Mouse (Mus musculus) liver, embryonic 14.5 days (tissue): ENCODE results near the gene Mlx. TPM values are rescaled to one million over a fixed set of nuclear protein-coding genes. Genes with fewer than 3 reads are reported as not detected.

Experiments
- ATAC-seq: fragments of 200-750 bp; cut with Nextera tagmentation; 2 replicates; pipeline ENCODE4 v1.8.0; 2017; ENCODE audit warnings: moderate number of reproducible peaks, mild to moderate bottlenecking, moderate library complexity; ENCODE audit not compliant: insufficient read depth
- DNase-seq, 3 experiments: peaks; one replicate each; pipeline ENCODE4 v3.0.0-alpha.2; 2012 to 2013; ENCODE audit warnings: low read depth in 3 of 3, low spot score in 3 of 3
- H3K27ac ChIP-seq: fragments of 300-500 bp; sonication (generic); 2 replicates; pipeline ENCODE4 v1.5.1; 2014; ENCODE audit warnings: moderate library complexity, mild to moderate bottlenecking, control low read depth, inconsistent platforms
- H3K27me3 ChIP-seq: fragments of 300-500 bp; sonication (generic); 2 replicates; pipeline ENCODE4 v1.6.1; 2014; ENCODE audit warnings: mild to moderate bottlenecking, low read length, moderate library complexity; ENCODE audit not compliant: control insufficient read depth, insufficient read depth
- H3K36me3 ChIP-seq: fragments of 300-500 bp; sonication (generic); replicated peaks from 2 replicates; pipeline ENCODE4 v1.6.1; 2014; ENCODE audit warnings: low read depth; ENCODE audit not compliant: control insufficient read depth, insufficient read depth
- H3K4me1 ChIP-seq, 2 experiments: fragments of 200-500 bp in 1 of 2; fragments of 300-500 bp in 1 of 2; sonication (generic) in 1 of 2; replicated peaks; 2 replicates each; pipeline ENCODE4 v1.6.1; 2012 to 2014; ENCODE audit warnings: antibody characterized with exemption in 1 of 2, inconsistent platforms in 1 of 2, low read length in 1 of 2; ENCODE audit not compliant: control insufficient read depth in 2 of 2, insufficient read depth in 2 of 2
- H3K4me2 ChIP-seq: fragments of 300-500 bp; sonication (generic); 2 replicates; pipeline ENCODE4 v1.6.1; 2014; ENCODE audit warnings: low read depth, mild to moderate bottlenecking, control low read depth, moderate library complexity
- H3K4me3 ChIP-seq, 2 experiments: fragments of 200-500 bp in 1 of 2; fragments of 300-500 bp in 1 of 2; sonication (generic) in 1 of 2; 2 replicates each; pipeline ENCODE4 v1.5.1; 2012 to 2014; ENCODE audit warnings: low read depth in 2 of 2, low read length in 2 of 2, mild to moderate bottlenecking in 2 of 2, control low read depth in 1 of 2, inconsistent platforms in 1 of 2, moderate library complexity in 1 of 2; ENCODE audit not compliant: insufficient read depth in 1 of 2
- H3K9ac ChIP-seq: fragments of 300-500 bp; sonication (generic); replicated peaks from 2 replicates; pipeline ENCODE4 v1.6.1; 2014; ENCODE audit warnings: mild to moderate bottlenecking, control low read depth, moderate library complexity
- H3K9me3 ChIP-seq: fragments of 300-500 bp; sonication (generic); 2 replicates; pipeline ENCODE4 v1.6.1; 2016; ENCODE audit warnings: low read length, mixed read lengths; ENCODE audit not compliant: control insufficient read depth
- CTCF ChIP-seq: IDR thresholded peaks from 2 replicates; pipeline ENCODE4 v1.5.1; 2016; ENCODE audit warnings: antibody characterized with exemption, low read depth, control low read depth
- EP300 ChIP-seq: IDR thresholded peaks from 2 replicates; pipeline ENCODE4 v1.6.1; 2016; ENCODE audit warnings: antibody characterized with exemption, low read depth
- WGBS: fragments of 180-500 bp; shearing (Covaris S2); extraction: QIAGEN DNeasy Blood & Tissue Kit; methylation state at CpG from one replicate; pipeline ENCODE4 v1.1.7; 2014; ENCODE audit not compliant: insufficient replicate concordance; 5-methylcytosine and 5-hydroxymethylcytosine counted together
- polyA plus RNA-seq, 2 experiments: library from polyadenylated mRNA; depleted of rRNA in 1 of 2; stranded (reverse) in 1 of 2; unstranded in 1 of 2; fragments of >200 nt; fragmentation: Nextera tagmentation in 1 of 2; extraction: Ambion mirVana in 1 of 2; gene quantifications; 2 replicates each; pipeline versions ENCODE4 v1.2.1 to v1.2.3; 2012 to 2014

Mlx gene
- polyA plus RNA-seq (2012; rRNA removed) (16.8 and 18.6 TPM in 2 replicates), polyA plus RNA-seq (2014; fragmentation: Nextera tagmentation; extraction: Ambion mirVana) (21.9 and 26.8 TPM in 2 replicates)

DNA sequence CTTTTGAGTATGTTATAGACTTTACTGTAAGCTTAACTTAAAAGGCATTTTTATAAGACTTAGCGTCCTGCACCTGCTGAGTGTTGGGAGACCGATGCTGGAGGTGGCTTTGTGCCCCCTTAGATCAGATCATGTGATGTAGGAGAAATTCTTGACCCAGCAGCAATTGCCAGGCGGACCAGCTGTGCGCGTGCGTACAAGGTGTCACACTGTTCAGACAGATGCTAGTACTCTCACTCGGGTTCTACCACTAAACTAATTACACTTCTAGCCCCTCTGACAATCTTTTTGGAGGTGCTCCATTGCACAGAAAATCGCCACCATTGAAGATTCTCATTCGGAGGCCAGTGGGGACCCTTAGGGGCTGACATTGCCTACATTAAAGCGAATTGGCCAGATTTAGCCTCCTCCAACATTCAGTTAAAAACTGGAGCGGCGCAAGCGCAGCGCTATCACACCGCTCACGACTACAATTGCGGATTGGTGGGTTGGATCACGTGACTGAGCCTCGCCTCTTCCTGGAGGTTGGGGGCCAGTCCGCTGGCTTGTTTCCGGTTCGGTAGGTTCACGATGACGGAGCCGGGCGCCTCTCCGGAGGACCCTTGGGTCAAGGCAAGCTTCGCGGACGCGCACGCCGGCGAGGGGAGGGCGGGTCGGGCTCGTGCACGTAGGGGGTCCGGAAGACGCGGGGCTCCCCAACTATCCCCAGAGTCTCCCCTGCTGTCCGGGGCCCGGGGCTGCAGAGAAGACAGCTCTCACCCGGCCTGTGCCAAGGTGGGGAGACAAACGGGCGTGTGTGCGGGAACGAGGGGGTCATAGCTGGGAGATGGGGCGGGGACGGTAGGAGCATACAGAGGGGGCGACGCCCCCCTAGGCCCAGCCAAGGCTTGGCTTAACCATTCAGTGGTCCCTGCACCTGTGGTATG is at the start of gene Mlx:
Gene Mlx, plus strand, starts transcription at position 522 of the 926 bp plus-strand sequence.
- Histone ChIP-seq H3K4me2 (peak within 1 kb of the TSS; percentile 96), H3K9me3 (no peaks in the 10 kb centered on the region), H3K4me1 (peaks cover 15 to 24% of the 10 kb centered on the region in 2 experiments), H3K36me3 (peaks cover 28% of the 10 kb centered on the region), H3K9ac (peak within 1 kb of the TSS; percentile 94), H3K27ac (peak within 1 kb of the TSS; percentile 64), H3K4me3 (peak within 1 kb of the TSS; percentile 66 to 82), H3K27me3 (no peaks in the 10 kb centered on the region)
- 4% methylated on average over 52 of the region's 52 CpGs for WGBS
- DNase-seq (peak; percentile 86 to 88 (median 87)), ATAC-seq (peak; percentile 76)
- TF ChIP-seq CTCF (no peak), EP300 (no peak)

DNA sequence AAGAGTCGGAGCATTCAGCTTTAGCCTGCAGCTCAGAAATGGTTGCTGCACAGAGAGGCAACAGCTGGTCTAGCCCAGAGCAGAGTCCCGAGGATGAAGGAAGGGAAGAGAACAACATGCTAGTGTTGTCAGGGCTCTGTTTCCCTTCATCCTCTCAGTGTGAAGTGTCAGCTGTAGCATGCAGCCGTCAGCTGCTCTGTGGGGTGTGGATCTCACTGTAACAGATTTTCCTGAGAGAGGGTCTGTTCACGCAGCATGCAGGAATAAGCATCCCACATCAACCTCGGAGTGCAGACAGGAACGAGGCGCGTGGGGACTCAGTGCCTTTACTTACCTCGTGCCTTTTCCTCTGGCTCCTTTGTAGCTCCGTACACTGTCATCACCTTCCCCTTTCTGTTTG is 49.3 kb upstream of the Mlx start:
- 89% methylated on average over 10 of the region's 10 CpGs for WGBS
- Histone ChIP-seq H3K27ac (no peak overlapping the region), H3K27me3 (no peaks in the 10 kb centered on the region), H3K4me2 (no peak overlapping the region), H3K9ac (no peak overlapping the region), H3K4me3 (no peak overlapping the region), H3K4me1 (no peaks in the 10 kb centered on the region), H3K9me3 (no peaks in the 10 kb centered on the region), H3K36me3 (peaks cover 92% of the 10 kb centered on the region)
- no peak for ATAC-seq
- no peak for TF ChIP-seq EP300
- TF ChIP-seq CTCF: no peak
- no peak for DNase-seq

DNA sequence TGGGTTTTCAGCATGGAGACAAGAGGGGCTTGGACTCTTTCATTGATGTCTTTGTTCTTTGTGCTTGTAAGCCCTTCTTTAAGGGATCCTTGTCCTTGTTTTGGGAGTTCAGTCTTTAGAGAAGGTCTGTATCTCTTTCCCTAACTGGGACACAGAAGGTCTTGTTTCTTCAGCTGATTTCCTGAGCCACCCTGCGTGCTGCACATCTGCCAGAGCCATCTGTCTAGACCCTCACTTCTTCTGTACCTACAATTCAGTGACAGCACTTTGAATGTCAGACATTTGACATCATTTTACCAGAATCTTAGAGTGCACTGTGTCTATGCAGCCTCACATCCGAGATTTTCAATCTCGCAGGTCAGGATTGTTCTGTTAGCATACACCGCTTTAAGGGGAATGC is 41.3 kb upstream of the Mlx start:
- no peak for ATAC-seq
- H3K27ac ChIP-seq: no peak overlapping the region

DNA sequence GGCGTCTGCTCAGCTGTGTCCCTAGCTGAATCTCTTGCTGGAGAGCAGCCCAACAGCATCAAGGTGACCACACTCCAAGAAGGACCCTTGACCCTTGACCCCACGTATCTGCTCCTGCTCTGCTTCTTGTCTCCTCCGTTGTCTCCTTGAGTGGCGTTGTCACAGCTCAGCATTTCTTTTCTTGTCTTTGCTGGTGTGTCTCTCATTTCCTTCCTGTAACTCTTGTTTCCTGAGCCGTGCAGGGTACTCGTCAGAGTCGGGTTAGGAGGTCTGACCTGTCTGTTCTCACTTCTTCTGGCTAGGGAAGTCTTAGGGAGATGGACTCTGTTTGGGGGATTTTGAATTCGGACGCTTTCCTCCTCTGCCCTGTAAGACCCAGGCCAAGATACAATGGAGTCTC is 40.6 kb upstream of the Mlx start:
- TF ChIP-seq EP300: no peak
- TF ChIP-seq CTCF: no peak
- 37% methylated on average over 9 of the region's 9 CpGs for WGBS
- no peak for DNase-seq
- no peaks in the 10 kb centered on the region for H3K9me3 ChIP-seq
- no peak overlapping the region for H3K4me2 ChIP-seq
- H3K36me3 ChIP-seq: peaks cover 94% of the 10 kb centered on the region
- no peak overlapping the region for H3K4me3 ChIP-seq
- no peak overlapping the region for H3K9ac ChIP-seq
- no peak overlapping the region for H3K27ac ChIP-seq
- ATAC-seq: no peak
- H3K27me3 ChIP-seq: no peaks in the 10 kb centered on the region
- peaks cover 0 to 6% of the 10 kb centered on the region in 2 experiments; a peak in 2 of 4 replicates for H3K4me1 ChIP-seq

More for the DNA sequence above, 41.3 kb upstream of the Mlx start:
- H3K36me3 ChIP-seq: peaks cover 97% of the 10 kb centered on the region
- TF ChIP-seq EP300 (no peak), CTCF (no peak)
- no peaks in the 10 kb centered on the region for H3K9me3 ChIP-seq
- H3K4me3 ChIP-seq: no peak overlapping the region
- DNase-seq: no peak
- no peak overlapping the region for H3K4me2 ChIP-seq
- no peak overlapping the region for H3K9ac ChIP-seq
- H3K27me3 ChIP-seq: no peaks in the 10 kb centered on the region
- peaks cover 0 to 6% of the 10 kb centered on the region in 2 experiments; a peak in 2 of 4 replicates for H3K4me1 ChIP-seq
- 85% methylated on average over 4 of the region's 4 CpGs for WGBS

DNA sequence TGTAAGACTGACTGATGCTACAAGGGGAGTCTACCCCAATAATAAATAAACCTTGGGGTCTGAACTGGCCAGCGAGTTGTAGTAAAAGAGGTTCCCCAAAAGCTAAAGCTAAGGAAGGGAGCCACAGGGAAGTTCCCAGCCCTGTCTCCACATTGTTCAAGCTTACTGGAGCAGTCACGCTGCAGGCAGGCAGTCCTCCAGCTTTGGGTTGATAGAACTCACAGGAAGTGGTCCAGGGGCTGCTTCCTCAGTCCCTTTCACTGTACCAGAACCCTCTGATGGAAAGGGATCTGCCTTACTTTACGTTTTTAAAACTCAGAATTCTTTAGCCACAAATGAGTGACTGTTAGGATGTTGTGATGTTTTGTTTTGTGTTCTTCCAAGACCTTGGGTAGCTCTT is 39.6 kb upstream of the Mlx start:
- H3K4me3 ChIP-seq: no peak overlapping the region
- H3K4me2 ChIP-seq: no peak overlapping the region
- H3K9ac ChIP-seq: no peak overlapping the region
- 61% methylated on average over 3 of the region's 3 CpGs for WGBS
- no peaks in the 10 kb centered on the region for H3K9me3 ChIP-seq
- no peak for ATAC-seq
- H3K4me1 ChIP-seq: peaks cover 0 to 6% of the 10 kb centered on the region in 2 experiments; a peak in 2 of 4 replicates
- no peak for DNase-seq
- H3K36me3 ChIP-seq: peaks cover 93% of the 10 kb centered on the region
- TF ChIP-seq CTCF: no peak
- no peak for TF ChIP-seq EP300
- no peaks in the 10 kb centered on the region for H3K27me3 ChIP-seq
- no peak overlapping the region for H3K27ac ChIP-seq
